Mouse (Mus musculus): ENCODE measurements around the gene Tmem259.

Tmem259 gene

DNA sequence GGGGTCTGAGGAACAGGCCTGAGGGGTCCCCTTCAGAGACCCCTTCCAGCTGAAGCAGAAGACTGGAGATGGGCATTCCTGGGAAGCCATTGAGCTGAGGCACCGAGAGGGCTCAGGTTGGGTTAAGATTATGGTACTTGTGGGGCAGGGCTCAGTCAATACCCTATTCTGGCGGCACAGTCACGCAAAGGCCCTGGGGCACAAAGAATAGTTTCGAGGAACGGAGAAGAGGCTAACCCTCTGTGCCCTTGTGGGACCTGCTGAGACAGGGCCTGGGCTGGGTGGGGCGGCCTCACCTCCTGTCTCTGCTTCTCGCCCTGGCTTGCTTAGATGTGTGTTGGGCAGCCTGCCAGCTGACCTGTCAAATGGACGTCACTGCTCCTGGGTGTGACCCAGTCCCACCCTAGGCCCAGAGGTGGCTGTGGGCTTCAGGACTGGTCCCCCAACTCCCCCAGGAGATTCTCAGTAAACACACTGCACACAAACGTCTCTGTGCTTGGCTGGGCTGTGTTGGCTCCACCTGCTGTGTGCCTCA, 50.9 kb downstream of the Tmem259 start:
- DNase-seq: peak; percentile 61 to 64

GRCm38 (mm10) chr10:79932736-79933135, 51.4 kb downstream of the Tmem259 start:
- peak; percentile 61 to 80 for DNase-seq

- no peak for DNase-seq
Measured at GRCm38 (mm10) chr10:79931797-79932196, 52.3 kb downstream of the Tmem259 start.

GRCm38 (mm10) chr10:79930826-79931186, 53.3 kb downstream of the Tmem259 start:
- no peak for DNase-seq

DNA sequence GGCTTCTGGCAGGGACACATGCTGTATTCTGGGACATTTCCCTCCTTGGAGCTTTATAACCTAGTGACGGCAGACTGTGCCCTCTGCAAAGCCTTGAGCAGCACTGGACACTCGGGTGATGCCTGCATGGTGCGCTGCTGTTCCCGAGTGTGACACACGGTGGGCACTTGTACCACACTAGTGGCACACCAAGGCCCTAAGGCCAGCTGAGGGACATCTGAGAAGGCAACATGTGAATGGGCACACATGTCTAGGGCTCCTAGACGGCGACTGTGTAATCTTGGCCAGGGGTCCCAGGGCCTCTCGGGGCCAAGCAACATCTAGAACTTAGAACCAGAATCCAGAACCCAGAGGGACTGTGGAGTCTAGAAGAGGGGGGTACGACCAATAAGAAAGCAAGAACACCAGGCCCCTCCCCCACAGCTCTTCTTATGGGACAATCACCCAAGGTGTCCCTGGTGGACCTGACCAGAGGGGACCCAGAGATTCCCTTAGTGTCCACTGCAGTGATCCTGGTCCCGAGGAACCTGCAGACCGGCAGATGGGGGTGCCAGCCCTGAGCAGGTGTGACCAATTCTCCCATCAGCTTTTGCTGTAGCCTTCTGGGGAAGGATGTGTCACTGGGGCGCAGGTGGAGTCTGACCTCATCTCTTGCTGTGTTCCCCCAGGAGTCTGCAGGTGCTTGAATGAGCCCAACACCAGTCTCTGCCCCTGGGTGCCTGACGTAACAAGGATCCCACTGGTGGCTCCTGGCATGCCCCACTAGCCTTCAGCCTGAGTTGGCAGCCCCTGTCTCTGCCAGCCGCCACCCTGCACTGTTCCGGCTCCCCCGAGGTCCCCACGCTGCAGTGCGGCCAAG, 53.9 kb downstream of the Tmem259 start:
- DNase-seq: no peak

DNA sequence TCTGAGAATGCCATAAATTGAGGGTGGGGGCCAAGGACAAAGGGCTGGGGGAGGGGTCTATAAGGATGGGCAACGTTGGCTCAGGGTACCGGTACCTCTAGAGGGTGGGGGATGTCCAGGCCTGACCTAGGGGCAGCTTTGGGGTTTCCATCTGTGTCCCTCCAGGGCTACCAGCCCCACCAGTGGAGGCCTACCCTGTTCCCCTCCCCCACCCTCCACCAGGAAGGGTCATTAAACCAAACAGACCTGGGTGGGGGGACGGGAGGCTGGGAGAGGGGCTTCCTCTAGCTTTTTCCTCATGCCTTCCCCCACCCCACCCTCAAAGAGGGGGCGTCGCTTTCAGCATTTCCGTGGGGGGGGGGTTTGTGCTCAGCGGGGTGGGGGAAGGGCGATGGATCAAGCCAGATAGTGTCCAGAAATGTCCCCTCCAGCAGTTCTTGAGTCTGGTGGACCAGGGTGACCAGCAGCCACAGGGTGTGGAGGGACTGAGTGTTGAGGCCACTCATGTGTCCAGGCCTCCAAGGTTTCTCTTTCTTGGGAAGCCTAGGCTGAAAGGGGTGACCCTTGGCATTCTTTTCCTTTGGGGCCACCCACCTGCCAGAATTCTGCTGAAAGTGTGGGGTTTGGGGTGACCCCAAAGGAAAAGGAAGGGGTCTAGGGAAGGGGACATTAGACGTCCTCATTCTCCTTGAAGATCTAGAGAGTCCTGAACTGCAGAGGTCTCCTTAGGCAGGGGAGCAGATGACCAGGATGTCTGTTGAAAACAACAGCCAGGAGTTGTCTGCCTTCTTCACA, 55.0 kb downstream of the Tmem259 start:
- DNase-seq: no peak

DNA sequence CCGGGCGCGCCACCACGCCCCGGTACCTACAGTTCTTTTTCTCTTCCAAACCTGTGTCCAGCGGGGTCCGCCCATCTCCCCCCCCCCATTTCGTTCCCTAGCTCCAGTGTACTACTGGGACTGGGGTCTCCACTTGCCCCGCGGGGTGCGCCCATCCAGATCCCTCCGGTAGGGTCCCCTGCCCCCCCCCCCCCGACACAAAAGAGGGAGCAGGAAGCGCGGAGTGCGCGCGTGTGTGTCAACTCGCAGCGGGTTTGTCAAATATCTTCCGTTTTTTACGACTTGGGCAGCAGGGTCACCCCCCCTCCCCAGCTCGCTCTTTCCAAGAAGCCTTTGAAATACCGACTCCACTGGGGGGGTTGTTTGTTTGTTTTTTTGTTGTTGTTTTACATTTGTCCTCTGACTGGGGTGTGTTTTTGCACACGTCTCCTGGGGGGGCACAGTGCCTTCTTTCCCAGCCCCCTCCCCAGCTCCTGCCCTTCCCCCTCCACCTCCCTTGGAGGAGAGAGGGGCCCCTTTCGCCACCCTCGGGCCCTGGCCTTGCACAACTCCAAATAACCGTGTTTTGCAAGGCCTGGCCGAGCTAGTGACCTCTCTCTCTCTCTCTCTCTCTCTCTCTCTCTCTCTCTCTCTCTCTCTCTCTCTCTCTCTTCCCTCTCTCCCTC, 56.0 kb downstream of the Tmem259 start:
- DNase-seq: peak; percentile 47 to 72

DNA sequence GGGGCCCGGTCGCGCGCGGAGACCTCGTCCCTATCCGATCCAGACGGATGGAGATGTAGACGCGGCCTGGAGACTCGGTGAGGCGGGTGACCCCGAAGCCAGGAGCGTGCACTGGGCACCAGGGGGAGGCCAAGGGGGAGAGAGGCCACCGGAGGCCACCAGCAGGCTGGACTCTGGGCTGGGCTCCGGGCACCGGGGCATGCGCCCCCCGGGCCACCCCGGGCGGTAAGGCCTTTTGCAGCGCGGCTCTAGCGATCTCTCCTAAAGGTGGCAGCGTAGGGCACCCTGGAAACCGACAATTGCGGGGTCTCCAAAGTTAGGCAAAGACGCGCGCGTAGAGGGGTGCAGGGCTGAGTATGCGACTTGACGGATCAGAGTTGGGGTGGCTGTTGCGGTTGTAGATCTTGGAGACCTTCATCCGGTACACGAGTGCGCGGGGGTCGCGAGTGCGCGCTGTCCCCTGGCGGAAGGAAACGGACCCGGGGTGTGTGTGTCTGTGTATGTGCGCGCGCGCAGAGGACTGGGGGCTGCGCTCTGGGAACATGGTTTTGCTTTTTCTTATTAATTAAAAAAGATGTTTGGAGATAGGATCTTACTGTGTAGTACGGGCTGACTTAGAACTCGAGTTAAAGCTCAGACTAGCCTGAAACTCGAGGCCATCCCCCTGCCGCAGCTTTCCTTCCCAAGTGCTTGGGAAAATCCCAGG, 56.7 kb downstream of the Tmem259 start:
- peak; percentile 62 to 81 for DNase-seq

DNA sequence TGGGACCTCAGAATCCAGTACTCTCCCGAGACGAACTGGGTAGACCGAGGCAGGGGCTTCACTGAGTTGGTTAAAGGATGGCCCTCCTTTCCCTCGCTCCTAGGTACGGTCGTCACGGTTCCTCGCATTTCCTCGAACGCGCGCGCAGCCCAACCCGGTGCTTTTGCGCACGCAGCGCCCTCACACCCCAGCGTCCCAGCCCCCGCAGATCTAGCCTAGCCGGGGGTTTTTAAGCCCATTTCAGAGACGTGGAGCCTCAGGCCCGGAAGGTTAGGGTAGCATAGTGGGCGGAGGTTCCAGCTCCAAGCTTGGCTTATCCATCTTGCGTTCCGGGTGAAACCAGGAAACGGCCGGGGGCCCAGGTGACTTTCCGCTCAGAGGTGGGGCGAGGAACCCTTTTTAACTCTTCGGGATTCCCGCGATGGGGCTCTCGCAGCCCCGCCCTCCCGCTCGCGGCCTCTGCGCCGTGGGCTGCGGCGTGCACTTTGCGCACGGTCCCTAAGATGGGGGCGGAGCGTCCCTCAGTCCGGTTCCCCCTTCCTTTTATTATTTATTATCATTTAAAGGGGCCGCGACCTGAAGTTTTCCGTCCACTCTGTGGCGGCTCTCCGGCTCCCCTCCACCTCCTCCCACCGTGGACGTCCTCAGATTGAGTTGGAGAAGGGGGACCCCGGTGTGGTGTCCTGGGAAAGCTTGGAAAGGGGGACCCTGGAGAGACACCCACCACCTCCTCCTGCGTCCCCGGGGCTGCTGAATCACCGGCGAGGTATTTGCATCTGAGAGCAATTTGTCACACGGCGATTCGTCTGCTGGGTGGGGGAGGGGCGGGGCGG, 57.4 kb downstream of the Tmem259 start, which contains the start of gene Arid3a:
TSS of gene Arid3a (plus strand) at position 553 of the 833 bp plus-strand sequence.
- DNase-seq: peak; percentile 90 to 94

DNA sequence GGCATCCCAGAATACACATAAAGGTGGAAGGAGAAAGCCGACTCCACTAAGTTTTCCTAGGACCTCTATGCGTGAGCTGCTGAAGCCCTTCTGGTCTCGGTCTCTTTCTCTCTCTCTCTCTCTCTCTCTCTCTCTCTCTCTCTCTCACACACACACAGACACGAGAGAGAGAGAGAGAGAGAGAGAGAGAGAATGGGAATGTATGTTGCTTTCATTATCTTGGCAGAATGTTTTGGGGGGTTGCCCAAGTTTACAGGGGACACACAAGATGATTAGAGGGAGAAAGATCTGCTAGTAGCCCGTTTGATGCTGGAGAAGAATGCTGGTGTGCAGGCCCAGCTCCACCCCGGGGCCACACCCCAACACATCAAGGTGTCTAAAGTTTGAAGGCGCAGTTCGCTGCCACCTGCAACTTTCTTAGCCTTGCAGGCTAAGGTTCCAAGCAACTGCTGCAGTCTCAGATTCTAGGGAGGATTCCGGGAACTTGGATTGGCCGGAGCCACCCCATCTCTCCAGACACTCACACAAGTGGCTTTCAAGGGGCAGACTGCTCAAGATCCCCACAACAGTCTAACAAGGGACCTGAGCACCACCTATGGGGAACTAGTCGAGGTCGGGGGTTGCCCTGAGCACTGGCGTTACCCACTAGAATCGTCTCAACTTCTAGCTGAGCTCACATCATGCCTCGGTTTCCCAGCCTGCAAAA, 58.2 kb downstream of the Tmem259 start:
- no peak for DNase-seq

DNA sequence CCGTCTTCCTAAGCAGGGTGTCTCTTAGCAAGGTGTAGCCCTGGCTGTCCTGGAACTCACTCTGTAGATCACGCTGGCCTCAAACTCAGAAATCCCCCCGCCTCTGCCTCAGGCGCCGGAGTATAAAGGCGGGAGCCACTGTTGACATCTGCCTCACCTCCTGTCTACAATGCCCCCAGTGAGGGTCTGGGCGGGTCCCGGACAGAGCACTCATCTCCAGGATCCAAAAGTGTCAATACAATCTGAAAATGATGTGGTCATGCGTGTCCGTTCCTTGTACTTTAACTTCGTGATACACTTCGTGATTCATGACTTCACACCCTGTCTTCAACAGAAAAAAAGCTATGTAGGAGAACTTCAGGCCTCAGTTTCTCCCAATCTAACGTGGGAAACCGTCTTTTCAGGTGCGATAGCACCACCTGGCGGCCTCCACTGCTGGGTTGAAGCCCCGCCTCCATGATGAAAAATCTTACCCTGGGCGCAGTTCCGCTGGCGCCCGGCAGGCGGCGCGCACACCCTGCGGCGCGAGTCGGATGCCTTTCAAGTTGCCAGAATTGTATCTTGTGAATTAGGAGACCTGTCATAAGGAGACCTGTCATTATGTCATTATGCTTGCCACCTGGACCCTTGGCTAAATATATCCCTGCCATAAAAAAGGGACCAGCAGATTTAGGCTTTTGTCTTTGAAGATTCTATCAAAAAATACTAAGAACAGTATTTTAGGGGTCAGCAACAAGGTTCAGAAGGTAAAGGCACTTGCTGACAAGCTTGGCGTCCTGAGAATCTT, 58.9 kb downstream of the Tmem259 start:
- DNase-seq: peak; percentile 89 to 96
